Mouse (Mus musculus) myocyte (in vitro differentiated cells): ENCODE data around the gene Prdm9. TPM values are rescaled to one million over a fixed set of nuclear protein-coding genes. Genes with fewer than 3 reads are reported as not detected.

Source experiments
- H3K27me3 ChIP-seq: one replicate; pipeline ENCODE4 v1.6.1; 2011; ENCODE audit not compliant: control insufficient read depth, insufficient read depth, insufficient read length
- H3K36me3 ChIP-seq: one replicate; pipeline ENCODE4 v1.6.1; 2011; ENCODE audit not compliant: control insufficient read depth, insufficient read depth
- H3K4me2 ChIP-seq: one replicate; pipeline ENCODE4 v1.6.1; 2011; ENCODE audit warnings: low read depth, control low read depth
- H3K4me3 ChIP-seq: one replicate; pipeline ENCODE4 v1.5.1; 2011; ENCODE audit warnings: mild to moderate bottlenecking, control low read depth, moderate library complexity
- H3K79me2 ChIP-seq: one replicate; pipeline ENCODE4 v1.6.1; 2011; ENCODE audit not compliant: control insufficient read depth, insufficient read depth
- H3ac ChIP-seq: one replicate; pipeline ENCODE4 v1.6.1; 2011; ENCODE audit not compliant: control insufficient read depth, insufficient read length
- CEBPB ChIP-seq: IDR thresholded peaks from 2 replicates; pipeline ENCODE4 v1.6.1; 2011; ENCODE audit warnings: mild to moderate bottlenecking, moderate library complexity; ENCODE audit not compliant: poor library complexity, insufficient read depth, severe bottlenecking
- E2F4 ChIP-seq: IDR thresholded peaks from one replicate; pipeline ENCODE4 v1.6.1; 2011; ENCODE audit warnings: mild to moderate bottlenecking, control low read depth, moderate library complexity; ENCODE audit not compliant: insufficient read depth
- MAX ChIP-seq: IDR thresholded peaks from one replicate; pipeline ENCODE4 v1.6.1; 2011; ENCODE audit warnings: low read depth, mild to moderate bottlenecking, control low read depth
- MYOD1 ChIP-seq, 3 experiments: IDR thresholded peaks; one replicate each; pipeline ENCODE4 v1.6.1; 2011; ENCODE audit warnings: control low read depth in 2 of 3, low read depth in 2 of 3, mild to moderate bottlenecking in 2 of 3, moderate library complexity in 1 of 3; ENCODE audit not compliant: insufficient read length in 2 of 3, control insufficient read depth in 1 of 3
- MYOG ChIP-seq, 3 experiments: IDR thresholded peaks; one replicate each; pipeline ENCODE4 v1.6.1; 2011; ENCODE audit warnings: control low read depth in 2 of 3, low read depth in 2 of 3, mild to moderate bottlenecking in 2 of 3; ENCODE audit not compliant: insufficient read length in 2 of 3, control insufficient read depth in 1 of 3, insufficient read depth in 1 of 3
- POLR2A ChIP-seq: IDR thresholded peaks from one replicate; pipeline ENCODE4 v1.6.1; 2011; ENCODE audit warnings: low read depth, mild to moderate bottlenecking, control low read depth, moderate library complexity; ENCODE audit not compliant: insufficient read length
- POLR2AphosphoS2 ChIP-seq: IDR thresholded peaks from one replicate; pipeline ENCODE4 v1.6.1; 2011; ENCODE audit warnings: low read depth, control low read depth; ENCODE audit not compliant: insufficient read length
- REST ChIP-seq: IDR thresholded peaks from one replicate; pipeline ENCODE4 v1.6.1; 2011; ENCODE audit warnings: mild to moderate bottlenecking, control low read depth, moderate library complexity; ENCODE audit not compliant: insufficient read depth, insufficient read length
- SRF ChIP-seq: IDR thresholded peaks from one replicate; pipeline ENCODE4 v1.6.1; 2011; ENCODE audit warnings: low read depth; ENCODE audit not compliant: control insufficient read depth, insufficient read length
- TCF12 ChIP-seq: IDR thresholded peaks from one replicate; pipeline ENCODE4 v1.6.1; 2011; ENCODE audit warnings: mild to moderate bottlenecking, control low read depth; ENCODE audit not compliant: poor library complexity, insufficient read depth, severe bottlenecking
- TCF3 ChIP-seq: IDR thresholded peaks from one replicate; pipeline ENCODE4 v1.6.1; 2011; ENCODE audit warnings: low read depth, control low read depth; ENCODE audit not compliant: insufficient read length
- USF1 ChIP-seq: IDR thresholded peaks from one replicate; pipeline ENCODE4 v1.6.1; 2011; ENCODE audit warnings: low read depth, mild to moderate bottlenecking, control low read depth, moderate library complexity
- polyA plus RNA-seq: library from polyadenylated mRNA; unstranded; fragments of >200 nt; fragmentation: generic; extraction: Trizol; gene quantifications from one replicate; pipeline ENCODE4 v1.2.1, GENCODE M21; 2012; ENCODE audit warnings: missing spikeins

Gene Prdm9
- polyA plus RNA-seq, 1 experiment = 1.2 TPM

DNA sequence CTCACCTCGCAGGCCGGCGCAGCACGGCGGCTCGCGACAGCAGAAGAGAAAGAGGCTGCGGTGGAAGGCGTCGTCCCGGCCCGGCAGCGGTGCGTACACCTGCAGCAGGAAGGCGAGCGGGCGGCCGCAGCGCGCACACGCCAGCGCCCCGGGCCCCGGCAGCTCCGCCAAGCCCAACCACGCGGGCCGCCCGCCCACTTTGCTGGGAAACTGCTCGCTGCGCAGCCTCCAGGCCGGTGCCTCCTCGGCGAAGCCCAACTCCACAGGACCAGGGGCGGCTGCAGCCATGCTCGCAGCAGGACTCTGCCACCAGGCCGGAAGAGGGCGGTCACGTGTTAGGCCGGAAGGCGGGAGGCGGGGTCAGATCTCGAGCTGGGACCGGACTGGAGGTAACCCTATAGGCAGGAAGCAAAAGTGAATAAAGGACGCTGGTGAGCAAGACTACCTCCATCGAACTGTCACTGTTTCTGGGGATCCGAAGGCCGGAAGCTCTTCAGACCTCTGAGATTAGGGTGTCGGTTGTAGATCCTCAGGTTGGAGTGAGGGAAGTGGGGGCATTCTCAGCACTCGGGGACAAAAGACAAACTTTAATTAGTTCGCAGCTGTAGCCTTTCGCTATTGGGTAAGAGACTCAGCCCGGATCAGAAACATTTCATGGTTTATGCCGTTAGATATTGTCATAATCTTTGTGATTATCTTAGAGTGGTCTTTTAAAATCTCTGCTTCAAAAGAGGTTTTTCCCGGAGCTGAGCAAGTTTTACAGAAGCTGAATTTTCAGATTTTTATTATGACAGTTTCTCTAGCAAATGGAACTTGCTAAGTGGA is 37.0 kb downstream of the Prdm9 start, which contains the start of gene Pdcd2:
Pdcd2 (minus strand) TSS at position 316 of the 825 bp plus-strand sequence.
- Histone ChIP-seq H3ac (peak within 1 kb of the TSS; percentile 27), H3K4me3 (peak within 1 kb of the TSS; percentile 48)

DNA sequence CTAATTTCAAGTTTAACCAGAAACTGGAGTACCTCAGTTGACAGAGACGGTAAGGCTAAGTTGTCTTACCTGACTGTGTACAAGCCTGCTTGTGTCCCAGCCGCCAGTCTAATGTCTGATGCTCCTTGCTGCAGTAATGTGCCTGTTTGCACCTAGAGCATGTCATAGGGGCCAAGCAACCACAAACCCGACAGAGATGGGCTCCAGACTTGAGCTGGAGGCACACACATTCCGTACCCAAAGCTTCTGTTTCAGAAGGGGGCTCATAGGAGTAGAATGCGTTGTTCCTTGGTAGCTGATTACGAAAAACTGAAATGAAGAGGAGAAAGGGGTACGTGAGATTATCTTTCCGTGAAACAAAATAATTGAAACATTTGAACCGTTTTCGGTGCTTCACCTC is 37.9 kb downstream of the Prdm9 start:
- H3ac ChIP-seq = peak overlapping the region; percentile 27
- H3K27me3 ChIP-seq = no peaks in the 10 kb centered on the region
- H3K4me3 ChIP-seq = peak overlapping the region; percentile 48
- no peak for TF ChIP-seq MYOG (IDR thresholded peaks at IDR 0.05; ENCODE audit: control insufficient read depth in 1 of 3, insufficient read depth in 1 of 3, insufficient read length in 2 of 3, low read depth in 2 of 3)
- no peak for TF ChIP-seq TCF3
- peak; percentile 58 for TF ChIP-seq POLR2AphosphoS2
- TF ChIP-seq CEBPB = no peak
- H3K4me2 ChIP-seq = peak overlapping the region; percentile 87
- peaks cover 5% of the 10 kb centered on the region for H3K79me2 ChIP-seq
- H3K36me3 ChIP-seq = peaks cover 37% of the 10 kb centered on the region

More for the DNA sequence above, 37.0 kb downstream of the Prdm9 start, which contains the start of gene Pdcd2:
- TF ChIP-seq E2F4 (no peak), CEBPB (no peak), TCF3 (no peak), MYOG (IDR thresholded peaks at IDR 0.05; ENCODE audit: control insufficient read depth in 1 of 3, insufficient read depth in 1 of 3, insufficient read length in 2 of 3, low read depth in 2 of 3) (peak in 1 of 3 experiments; percentile 33), POLR2A (peak; percentile 97), POLR2AphosphoS2 (peak; percentile 91), MYOD1 (IDR thresholded peaks at IDR 0.05; ENCODE audit: control insufficient read depth in 1 of 3, insufficient read length in 2 of 3, low read depth in 2 of 3) (no peak), REST (no peak), SRF (no peak), USF1 (peak; percentile 93), TCF12 (no peak)
- Histone ChIP-seq H3K27me3 (no peaks in the 10 kb centered on the region), H3K4me2 (peak within 1 kb of the TSS; percentile 88), H3K36me3 (peaks cover 28% of the 10 kb centered on the region), H3K79me2 (peaks cover 5% of the 10 kb centered on the region)

DNA sequence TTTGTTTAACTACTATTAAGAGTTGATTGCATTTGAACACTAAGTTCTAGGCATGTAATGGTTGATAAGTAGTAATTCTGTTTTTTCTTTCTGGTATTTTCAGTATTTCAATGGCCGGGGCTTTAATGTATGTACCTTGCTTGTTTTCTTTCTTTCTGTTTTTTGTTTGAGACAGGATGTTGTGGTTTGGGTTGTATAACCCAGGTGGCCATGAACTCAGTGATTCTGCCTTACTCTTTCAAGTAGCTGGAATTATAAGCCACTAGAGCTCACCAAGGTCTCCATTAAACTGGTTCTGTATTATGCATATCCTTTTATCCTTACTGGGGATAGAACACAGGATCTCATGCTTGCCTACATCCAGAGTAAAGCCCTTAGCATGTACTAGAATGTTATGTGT is 45.4 kb downstream of the Prdm9 start:
- TF ChIP-seq POLR2AphosphoS2 (no peak), E2F4 (no peak), SRF (no peak), REST (no peak), TCF12 (no peak), MYOG (IDR thresholded peaks at IDR 0.05; ENCODE audit: control insufficient read depth in 1 of 3, insufficient read depth in 1 of 3, insufficient read length in 2 of 3, low read depth in 2 of 3) (no peak)
- no peak overlapping the region for H3K4me2 ChIP-seq

DNA sequence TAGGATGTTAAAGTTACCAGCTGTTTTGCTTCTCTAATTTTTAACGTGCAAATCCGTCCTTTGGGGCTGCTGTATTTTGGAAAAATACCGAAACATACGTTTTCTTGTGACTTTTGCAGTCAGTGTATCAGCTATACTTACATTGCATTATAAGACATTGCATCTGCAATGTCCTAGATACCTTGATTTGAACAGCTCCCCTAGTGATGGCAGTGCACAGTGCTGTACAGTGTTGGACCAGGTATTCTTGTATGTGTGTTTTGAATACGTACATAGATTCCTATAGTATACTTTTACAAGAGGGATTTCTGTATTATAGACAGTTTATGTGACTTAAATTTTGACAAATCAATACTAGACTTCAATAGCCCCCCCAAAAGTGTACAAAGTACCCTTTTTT is 46.0 kb downstream of the Prdm9 start:
- TF ChIP-seq MYOG (IDR thresholded peaks at IDR 0.05; ENCODE audit: control insufficient read depth in 1 of 3, insufficient read depth in 1 of 3, insufficient read length in 2 of 3, low read depth in 2 of 3) (no peak), MAX (no peak), TCF3 (no peak), E2F4 (no peak), USF1 (no peak), REST (no peak)
- Histone ChIP-seq H3K27me3 (no peaks in the 10 kb centered on the region), H3K79me2 (peaks cover 5% of the 10 kb centered on the region), H3K4me2 (no peak overlapping the region), H3ac (no peak overlapping the region), H3K4me3 (no peak overlapping the region), H3K36me3 (peaks cover 86% of the 10 kb centered on the region)

More for the DNA sequence above, 45.4 kb downstream of the Prdm9 start:
- Histone ChIP-seq H3K79me2 (no peaks in the 10 kb centered on the region), H3K36me3 (peaks cover 86% of the 10 kb centered on the region), H3ac (no peak overlapping the region), H3K27me3 (no peaks in the 10 kb centered on the region), H3K4me3 (no peak overlapping the region)

DNA sequence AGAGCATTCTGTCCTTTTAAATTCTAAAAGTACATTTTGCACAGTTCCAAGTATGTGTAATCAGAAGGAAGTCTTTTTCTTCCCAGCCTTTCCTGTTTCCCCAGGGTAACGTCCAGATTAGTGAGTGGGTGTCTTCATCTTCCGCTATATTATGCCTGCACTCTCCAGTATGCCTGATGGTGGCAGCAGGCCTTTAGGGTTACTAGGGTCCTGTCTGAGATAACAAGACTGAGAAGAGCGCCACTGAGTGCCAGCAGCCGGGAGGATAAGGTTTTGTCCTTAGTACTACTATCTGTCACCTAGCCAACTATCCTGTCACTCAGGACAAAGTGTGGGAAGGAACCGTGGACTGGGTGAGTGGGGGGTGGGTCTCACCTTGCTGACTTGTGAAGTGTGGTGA is 46.4 kb downstream of the Prdm9 start:
- TF ChIP-seq MYOD1 (IDR thresholded peaks at IDR 0.05; ENCODE audit: control insufficient read depth in 1 of 3, insufficient read length in 2 of 3, low read depth in 2 of 3) (no peak), CEBPB (no peak), REST (no peak), E2F4 (no peak), TCF3 (no peak), MYOG (IDR thresholded peaks at IDR 0.05; ENCODE audit: control insufficient read depth in 1 of 3, insufficient read depth in 1 of 3, insufficient read length in 2 of 3, low read depth in 2 of 3) (no peak), SRF (no peak), MAX (no peak), TCF12 (no peak), POLR2A (no peak)
- no peaks in the 10 kb centered on the region for H3K27me3 ChIP-seq
- no peak overlapping the region for H3ac ChIP-seq
- H3K79me2 ChIP-seq = peaks cover 9% of the 10 kb centered on the region
- H3K4me3 ChIP-seq = no peak overlapping the region
- H3K4me2 ChIP-seq = no peak overlapping the region
- H3K36me3 ChIP-seq = peaks cover 87% of the 10 kb centered on the region
